In genomic region chr14:105034712-105035377, GRCm38 (mm10) we compare ENCODE assay signal across 9 mouse cellular contexts.
DNase-seq lines count a peak whose midpoint lies in the region; ATAC-seq lines count a peak whose summit lies in the region.
"Had no signal": no experiment of that assay in that cellular context is flagged by ENCODE, and none has a peak within 500 bp of the region (broad histone marks: within the 10 kb centered on the region; RNA-seq: fewer than 3 reads in every experiment).

No protein-coding gene starts in this region.

- H3K36me3 ChIP-seq in liver, embryonic 11.5 days (ENCODE audit: control insufficient read depth, insufficient read depth, low read length): no peaks in the 10 kb centered on the region
- H3K36me3 ChIP-seq in embryonic facial prominence, embryonic 15.5 days: no peaks in the 10 kb centered on the region
- no peaks in the 10 kb centered on the region for H3K36me3 ChIP-seq in neural tube, embryonic 13.5 days

- no peak overlapping the region for H3K4me3 ChIP-seq in liver, embryonic 11.5 days (ENCODE audit: low read depth, low read length)
- no peak overlapping the region for H3K4me3 ChIP-seq in embryonic facial prominence, embryonic 15.5 days (replicated peaks)
- H3K4me3 ChIP-seq in neural tube, embryonic 13.5 days: no peak overlapping the region

- H3K9me3 ChIP-seq in liver, embryonic 11.5 days (ENCODE audit: control insufficient read depth, low read length): no peaks in the 10 kb centered on the region
- H3K9me3 ChIP-seq in embryonic facial prominence, embryonic 15.5 days (replicated peaks): no peaks in the 10 kb centered on the region
- H3K9me3 ChIP-seq in neural tube, embryonic 13.5 days: no peaks in the 10 kb centered on the region

- 47% methylated on average over 14 of the region's 14 CpGs for WGBS in liver, embryonic 11.5 days
- WGBS in embryonic facial prominence, embryonic 15.5 days: 26% methylated on average over 14 of the region's 14 CpGs
- WGBS in neural tube, embryonic 13.5 days: 38% methylated on average over 14 of the region's 14 CpGs

- no peaks in the 10 kb centered on the region for H3K4me1 ChIP-seq in liver, embryonic 11.5 days (replicated peaks; ENCODE audit: control insufficient read depth, insufficient read depth, low read length)
- H3K4me1 ChIP-seq in embryonic facial prominence, embryonic 15.5 days: no peaks in the 10 kb centered on the region
- 0 out of 2 replicates have a peak, but pooled peaks cover 5% of the 10 kb centered on the region for H3K4me1 ChIP-seq in neural tube, embryonic 13.5 days (replicated peaks)

- peak; percentile 34 for DNase-seq in embryo, embryonic 10 days (ENCODE audit: low spot score)
- DNase-seq in embryo, embryonic 9.5 days (ENCODE audit: extremely low spot score): no peak
- no peak for DNase-seq in liver, embryonic 11.5 days (ENCODE audit: low spot score)
- DNase-seq in liver: no peak
- DNase-seq in ovary, adult 18-20 months (ENCODE audit: low spot score): no peak
- DNase-seq in testis, postnatal 10 days (ENCODE audit: low spot score): no peak
- DNase-seq: gastrocnemius, postnatal 36 days had no signal

- no peak overlapping the region for H3K9ac ChIP-seq in liver, embryonic 11.5 days (ENCODE audit: low read depth, low read length)
- H3K9ac ChIP-seq in embryonic facial prominence, embryonic 15.5 days: no peak overlapping the region
- no peak overlapping the region for H3K9ac ChIP-seq in neural tube, embryonic 13.5 days

- H3K4me2 ChIP-seq in liver, embryonic 11.5 days: 0 out of 2 replicates have a peak overlapping the region, but pooled peaks have one; percentile 7
- peak overlapping the region; percentile 28 for H3K4me2 ChIP-seq in embryonic facial prominence, embryonic 15.5 days (replicated peaks)
- H3K4me2 ChIP-seq in neural tube, embryonic 13.5 days: peak overlapping the region; percentile 37

- no peaks in the 10 kb centered on the region for H3K27me3 ChIP-seq in liver, embryonic 11.5 days (replicated peaks; ENCODE audit: control insufficient read depth, insufficient read depth, low read length)
- no peaks in the 10 kb centered on the region for H3K27me3 ChIP-seq in embryonic facial prominence, embryonic 15.5 days
- H3K27me3 ChIP-seq in neural tube, embryonic 13.5 days: no peaks in the 10 kb centered on the region

- H3K27ac ChIP-seq in liver, embryonic 11.5 days (ENCODE audit: low read depth, low read length): no peak overlapping the region
- no peak overlapping the region for H3K27ac ChIP-seq in embryonic facial prominence, embryonic 15.5 days (replicated peaks)
- H3K27ac ChIP-seq in neural tube, embryonic 13.5 days (replicated peaks): no peak overlapping the region

- no peak for ATAC-seq in liver, embryonic 11.5 days (replicated peaks; ENCODE audit: low FRiP score)
- no peak for ATAC-seq in embryonic facial prominence, embryonic 15.5 days (ENCODE audit: insufficient number of reproducible peaks, low FRiP score, low TSS enrichment, low read depth)
- ATAC-seq in neural tube, embryonic 13.5 days (ENCODE audit: low read depth): peak; percentile 50; the same call in 1 of the 2 replicates
